Mouse (Mus musculus) cerebellum, adult 18-20 months (tissue): ENCODE results near the gene Unc5c.
A peak's percentile ranks its signal among the peaks of the same experiment; 100 is the strongest.

Experiments used
- DNase-seq, 2 experiments: peaks; one replicate each; pipeline ENCODE4 v3.0.0; 2021

The Unc5c gene

GRCm38 (mm10) chr3:141819331-141819941 lies 354.4 kb downstream of the Unc5c start:
- DNase-seq, result peak in 1 of 2 experiments; percentile 34

GRCm38 (mm10) chr3:141828301-141828700 lies 363.3 kb downstream of the Unc5c start:
- peak in 1 of 2 experiments; percentile 33 for DNase-seq

GRCm38 (mm10) chr3:141831135-141831534 lies 366.1 kb downstream of the Unc5c start:
- peak; percentile 79 to 82 for DNase-seq

DNA sequence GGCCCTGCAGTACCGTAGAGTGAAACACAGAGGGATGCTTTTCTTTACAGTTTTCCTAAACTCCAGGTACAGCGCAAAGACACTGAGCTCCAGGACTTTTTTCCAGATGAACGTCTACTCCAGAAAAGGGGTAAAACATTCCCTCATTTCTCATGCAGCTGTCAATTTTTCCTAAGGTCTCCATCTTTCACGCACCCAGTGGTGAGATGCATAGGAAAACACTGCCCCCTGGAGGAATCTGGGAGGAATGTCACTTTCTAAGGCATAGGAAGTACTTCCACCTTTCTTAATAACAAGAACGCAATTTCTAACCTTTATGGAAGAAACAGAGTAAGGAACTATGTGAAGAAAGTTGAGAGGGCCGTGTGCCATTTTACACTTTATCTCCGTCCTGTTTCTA lies 373.8 kb downstream of the Unc5c start:
- peak; percentile 56 to 63 for DNase-seq

DNA sequence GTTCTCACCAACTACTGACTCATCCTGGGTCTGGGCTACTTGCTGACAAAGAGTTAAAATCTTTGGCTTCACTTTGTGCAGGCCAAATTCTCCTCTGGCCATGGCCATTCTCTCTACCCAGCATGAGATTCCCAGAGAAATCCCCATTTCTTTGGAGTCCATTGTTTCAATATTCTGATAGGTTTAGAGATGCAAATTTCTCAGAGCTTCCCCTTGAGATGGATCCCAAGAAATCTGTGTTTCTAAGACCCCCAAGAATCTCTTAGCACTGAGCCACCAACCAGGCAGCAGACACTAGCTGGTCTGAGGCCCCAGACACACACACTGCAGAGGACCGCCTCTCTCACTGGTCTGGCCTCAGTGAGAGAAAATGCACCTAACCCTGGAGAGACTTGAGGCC lies 384.2 kb downstream of the Unc5c start:
- no peak for DNase-seq

DNA sequence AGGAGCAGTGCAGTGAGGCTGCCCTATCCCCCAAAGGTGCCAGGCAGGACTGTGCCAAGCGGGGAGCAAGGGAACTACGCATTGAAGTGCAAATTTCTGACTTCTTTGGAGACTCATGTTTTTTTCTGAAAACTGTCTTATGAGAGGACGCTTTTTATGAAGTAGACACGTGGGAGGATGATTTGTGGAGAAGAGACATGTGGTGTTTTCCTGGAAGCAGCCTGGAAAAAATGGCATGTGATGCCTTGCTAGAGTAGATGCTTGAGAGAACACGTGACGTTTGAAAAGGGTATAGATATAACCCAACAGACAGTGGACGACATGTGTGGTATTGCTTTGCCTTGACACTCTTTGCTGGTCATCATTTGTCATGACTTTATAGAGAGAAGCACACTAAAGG lies 385.1 kb downstream of the Unc5c start:
- DNase-seq, result no peak

- no peak for DNase-seq
Measured at GRCm38 (mm10) chr3:141854339-141854738, 389.3 kb downstream of the Unc5c start.

DNA sequence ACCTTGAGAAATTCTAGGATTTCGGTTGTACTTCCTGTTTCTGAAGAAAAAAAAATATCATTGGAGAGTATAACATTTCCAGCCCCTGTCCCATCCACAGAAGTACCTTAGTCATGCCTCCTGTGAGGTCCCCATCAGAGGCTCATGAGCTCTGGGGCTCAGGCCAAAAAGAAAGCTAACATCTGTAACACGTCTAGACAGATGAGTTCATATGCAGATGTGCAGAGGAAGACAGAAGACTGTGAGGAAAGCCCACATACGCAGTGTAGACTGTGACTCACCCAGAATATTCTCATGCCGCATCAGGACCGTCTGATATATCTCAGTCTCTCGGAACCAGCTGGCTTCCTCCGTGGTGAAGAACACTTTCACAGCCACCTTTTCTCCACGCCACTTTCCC lies 392.1 kb downstream of the Unc5c start:
- no peak for DNase-seq

- DNase-seq, result peak; percentile 45 to 51
Measured at GRCm38 (mm10) chr3:141862816-141863461, 397.9 kb downstream of the Unc5c start.

DNA sequence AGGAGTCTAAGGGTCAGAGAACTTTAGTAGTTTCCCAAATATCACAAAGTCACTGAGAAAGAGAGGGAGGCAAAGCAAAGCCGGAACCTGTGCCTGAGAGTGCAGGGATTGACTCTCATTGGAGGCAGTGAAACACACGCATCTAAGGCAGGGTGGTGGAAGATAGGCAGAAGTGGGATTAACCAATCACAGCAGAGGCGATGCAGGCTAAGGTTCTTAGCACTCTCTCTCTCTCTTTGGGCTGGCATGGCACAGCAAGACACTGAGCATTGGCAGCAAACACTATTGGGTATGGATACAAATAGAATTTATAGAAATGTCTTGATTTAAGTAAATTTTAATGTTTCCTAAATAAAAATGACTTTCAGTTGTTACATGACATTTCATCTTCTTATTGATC lies 406.8 kb downstream of the Unc5c start:
- no peak for DNase-seq

DNA sequence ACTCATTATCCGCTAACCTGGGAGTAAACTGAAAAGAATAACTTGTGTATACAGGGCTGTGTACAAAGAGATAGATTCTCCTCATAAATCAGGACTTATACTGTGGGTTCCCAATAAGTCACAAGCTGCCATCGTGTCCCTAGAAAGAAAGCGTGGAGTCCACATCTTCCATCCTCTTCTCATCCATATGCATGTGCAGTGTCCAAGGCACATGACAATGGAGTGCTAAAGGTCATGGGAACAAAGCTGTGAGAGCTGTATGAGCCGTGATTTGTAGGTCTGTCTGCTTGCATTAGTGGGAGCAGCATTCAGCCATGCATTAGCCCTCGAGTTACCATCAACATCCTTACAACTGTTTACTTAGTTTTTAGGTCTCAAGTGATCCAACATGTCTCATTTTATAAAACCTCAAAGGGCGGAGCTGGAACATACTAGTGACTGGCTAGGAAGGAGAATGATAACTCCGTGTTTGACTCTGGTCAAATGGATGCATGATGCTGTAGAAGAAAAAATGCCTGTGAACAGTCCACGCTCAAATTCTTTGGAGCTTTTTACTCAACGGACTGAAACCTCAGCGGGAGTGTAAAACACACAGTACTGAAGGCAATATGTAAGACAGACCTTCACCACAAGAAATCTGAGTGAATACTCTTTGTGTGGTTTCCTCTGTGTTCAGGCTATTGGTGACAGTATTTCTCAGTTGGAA lies 407.5 kb downstream of the Unc5c start:
- DNase-seq, result no peak

DNA sequence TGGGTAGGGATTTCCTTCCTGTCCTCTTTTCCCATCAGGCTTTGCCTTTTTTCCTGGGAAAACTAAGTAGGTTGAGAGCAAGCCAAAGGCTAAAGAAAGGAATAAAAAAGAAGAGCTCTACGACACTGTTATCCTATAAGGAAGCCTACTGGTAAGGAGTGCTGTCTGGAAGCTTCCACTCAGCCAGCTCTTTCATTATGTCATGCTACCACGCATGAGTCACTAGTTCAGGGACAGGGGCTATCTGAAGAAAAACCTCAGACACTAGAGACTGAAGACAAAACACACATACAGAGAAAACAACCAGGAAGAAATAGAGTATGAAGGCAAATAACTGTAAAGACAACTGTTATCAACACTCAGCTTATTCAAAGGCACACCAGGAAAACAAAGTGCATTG lies 417.5 kb downstream of the Unc5c start:
- no peak for DNase-seq

- DNase-seq, result no peak
Measured at GRCm38 (mm10) chr3:141884190-141884589, 419.2 kb downstream of the Unc5c start.
